Mouse (Mus musculus) regulatory T cell (primary cell): ENCODE measurements around the gene Prss53.
"Not testable (repeated sequence)": the region's sequence is repeated elsewhere in the genome, so short reads cannot be mapped to it uniquely, and the experiment has no call there.

Experiments used
- in situ Hi-C: fragments of 300-600 bp; cut with MboI, MseI; formaldehyde crosslinking; loops from one replicate; pipeline ENCODE4 v1.15.1; 2025; ENCODE audit warnings: high pct_unique_total_duplicates

Gene Prss53

GRCm38 (mm10) chr7:127912190-127912871, 21.6 kb upstream of the Prss53 start, which contains the start of gene Kat8:
Gene Kat8 (plus strand): TSS chr7:127912516.
- in situ Hi-C loops: no loop called here

- in situ Hi-C loops: no loop called here
Measured at GRCm38 (mm10) chr7:127908656-127909055, 17.9 kb upstream of the Prss53 start.

GRCm38 (mm10) chr7:127907939-127908338, 17.2 kb upstream of the Prss53 start:
- in situ Hi-C loops: no loop called here

- in situ Hi-C loops: no loop called here
Measured at GRCm38 (mm10) chr7:127903971-127904796, 13.4 kb upstream of the Prss53 start, which contains the start of gene Bckdk. Gene Bckdk (plus strand): TSS chr7:127904082.

GRCm38 (mm10) chr7:127901772-127902171, 11.0 kb upstream of the Prss53 start:
- in situ Hi-C loops: no loop called here

GRCm38 (mm10) chr7:127899997-127900396, 9.2 kb upstream of the Prss53 start:
- in situ Hi-C loops: no loop called here

GRCm38 (mm10) chr7:127898179-127898956, 7.6 kb upstream of the Prss53 start:
- in situ Hi-C loops: no loop called here

GRCm38 (mm10) chr7:127897542-127897941, 6.8 kb upstream of the Prss53 start:
- in situ Hi-C loops: no loop called here

- in situ Hi-C loops: no loop called here
Measured at GRCm38 (mm10) chr7:127896384-127896783, 5.6 kb upstream of the Prss53 start.

GRCm38 (mm10) chr7:127895891-127896290, 5.1 kb upstream of the Prss53 start:
- in situ Hi-C loops: not testable (repeated sequence)

- in situ Hi-C loops: no loop called here
Measured at GRCm38 (mm10) chr7:127895442-127895841, 4.7 kb upstream of the Prss53 start, which contains the start of the genes Gm21974 and Vkorc1. Gene Gm21974 (minus strand): TSS chr7:127895454. Gene Vkorc1 (minus strand): TSS chr7:127895617.

GRCm38 (mm10) chr7:127894480-127894879, 3.7 kb upstream of the Prss53 start:
- in situ Hi-C loops: no loop called here

GRCm38 (mm10) chr7:127888821-127889220, 1.9 kb downstream of the Prss53 start:
- in situ Hi-C loops: no loop called here

- in situ Hi-C loops: no loop called here
Measured at GRCm38 (mm10) chr7:127887781-127888180, 3.0 kb downstream of the Prss53 start.

GRCm38 (mm10) chr7:127887191-127887590, 3.6 kb downstream of the Prss53 start:
- in situ Hi-C loops: no loop called here

GRCm38 (mm10) chr7:127886551-127886950, 4.2 kb downstream of the Prss53 start:
- in situ Hi-C loops: no loop called here

- in situ Hi-C loops: no loop called here
Measured at GRCm38 (mm10) chr7:127885951-127886350, 4.8 kb downstream of the Prss53 start.

- in situ Hi-C loops: no loop called here
Measured at GRCm38 (mm10) chr7:127880431-127880830, 10.3 kb downstream of the Prss53 start.

- in situ Hi-C loops: no loop called here
Measured at GRCm38 (mm10) chr7:127879301-127879700, 11.5 kb downstream of the Prss53 start.

- in situ Hi-C loops: no loop called here
Measured at GRCm38 (mm10) chr7:127876467-127877348, 14.1 kb downstream of the Prss53 start, which contains the start of gene Zfp668. Gene Zfp668 (minus strand): TSS chr7:127876828.

GRCm38 (mm10) chr7:127876041-127876466, 14.7 kb downstream of the Prss53 start, which contains the start of gene Zfp646:
Gene Zfp646 (plus strand): TSS chr7:127876221.
- in situ Hi-C loops: no loop called here
